Mouse (Mus musculus) gastrocnemius, adult 2 months (tissue): ENCODE measurements at regions not wholly inside any gene's neighbourhood (a gene's known extent, or its start where the extent isn't known, plus 50 kb on each side); places are given as distances from the start of the nearest gene placed in this dataset.

Experiments used
- DNase-seq: peaks from one replicate; pipeline ENCODE4 v3.0.0; 2022
- H3K27ac ChIP-seq: fragments of 200-600 bp; 2 replicates; pipeline ENCODE4 v1.8.1; 2022; ENCODE audit warnings: mild to moderate bottlenecking
- H3K4me3 ChIP-seq: fragments of 200-600 bp; 2 replicates; pipeline ENCODE4 v1.8.1; 2022; ENCODE audit warnings: mild to moderate bottlenecking, moderate library complexity
- CTCF ChIP-seq: fragments of 200-600 bp; IDR thresholded peaks from 2 replicates; pipeline ENCODE4 v1.8.1; 2022; ENCODE audit warnings: antibody characterized with exemption, mild to moderate bottlenecking, moderate library complexity
- intact Hi-C: fragments of 180-260 bp; cut with DNase I; formaldehyde crosslinking; loops from one replicate; pipeline ENCODE4 v1.15.1; 2025

GRCm38 (mm10) chrX:140279266-140279665, 62.8 kb upstream of the Frmpd3 start:
- DNase-seq: no peak
- Histone ChIP-seq H3K4me3 (no peak overlapping the region), H3K27ac (no peak overlapping the region)
- intact Hi-C loops: no loop called here
- no peak for TF ChIP-seq CTCF

- Histone ChIP-seq H3K27ac (no peak overlapping the region), H3K4me3 (no peak overlapping the region)
- intact Hi-C loops: no loop called here
- TF ChIP-seq CTCF: no peak
- DNase-seq: no peak
Measured at GRCm38 (mm10) chrX:140280016-140280415, 62.0 kb upstream of the Frmpd3 start.
